Mouse (Mus musculus): ENCODE data around the gene Sec24d. TPM values are rescaled to one million over a fixed set of nuclear protein-coding genes. Genes with fewer than 3 reads are reported as not detected.

Gene Sec24d
- polyA plus RNA-seq, 2 experiments, result 9.9 to 18.0 TPM

DNA sequence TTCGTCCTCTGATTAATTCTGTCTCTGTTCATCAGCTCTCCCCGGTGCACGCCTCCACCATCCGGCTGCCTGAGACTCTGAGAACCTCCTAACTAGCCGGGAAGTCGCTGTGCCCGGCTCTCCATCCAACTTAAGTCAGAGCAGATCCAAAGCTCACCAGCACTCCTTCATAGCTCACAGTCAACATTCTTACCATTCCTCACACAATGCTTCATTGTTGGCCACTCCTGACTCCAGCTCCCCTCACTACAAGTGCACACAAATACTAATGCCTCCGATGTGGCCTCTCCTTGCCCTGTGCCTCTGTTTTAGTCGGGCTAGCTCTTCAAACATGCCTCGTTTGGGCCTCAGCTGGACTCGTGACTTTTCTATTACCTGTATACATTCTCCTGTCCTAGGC is 29.4 kb downstream of the Sec24d start:
- no peak for ATAC-seq (ENCODE audit: insufficient read depth)

DNA sequence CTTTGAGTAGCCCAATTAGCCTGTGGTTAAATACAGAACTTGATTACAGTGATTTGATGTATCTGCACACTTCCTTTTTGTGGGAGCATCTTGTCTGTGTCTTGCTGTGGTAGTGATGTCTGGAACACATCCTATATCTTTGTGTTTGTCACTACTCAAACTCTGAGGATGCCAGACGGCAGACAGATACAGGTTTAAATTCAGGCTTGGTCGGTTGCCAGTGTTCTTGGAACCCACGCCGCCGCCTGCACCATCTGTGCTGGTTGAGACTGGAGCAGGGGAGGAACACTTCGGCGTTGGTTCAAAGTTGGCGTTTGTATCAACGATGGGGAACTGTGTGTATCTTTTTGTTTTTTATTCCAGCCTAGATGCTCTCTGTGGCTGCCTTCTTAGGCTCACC is 31.0 kb downstream of the Sec24d start:
- no peaks in the 10 kb centered on the region for H3K36me3 ChIP-seq (replicated peaks; ENCODE audit: control insufficient read depth, insufficient read depth, low read depth)
- H3K4me2 ChIP-seq (ENCODE audit: low read depth), result no peak overlapping the region
- TF ChIP-seq CTCF (IDR thresholded peaks at IDR 0.05; ENCODE audit: low read depth) (no peak), EP300 (IDR thresholded peaks at IDR 0.05; ENCODE audit: low read depth) (no peak)
- H3K9me3 ChIP-seq (ENCODE audit: control insufficient read depth, low read length), result no peaks in the 10 kb centered on the region
- H3K4me3 ChIP-seq (ENCODE audit: insufficient read depth in 1 of 2, low read depth in 2 of 2, low read length in 2 of 2), result no peak overlapping the region
- no peaks in the 10 kb centered on the region for H3K4me1 ChIP-seq (replicated peaks; ENCODE audit: control insufficient read depth in 2 of 2, insufficient read depth in 2 of 2, low read length in 1 of 2)
- H3K9ac ChIP-seq (replicated peaks), result no peak overlapping the region
- no peak for DNase-seq (ENCODE audit: low read depth in 3 of 3, low spot score in 3 of 3)
- 77% methylated on average over 9 of the region's 9 CpGs for WGBS (ENCODE audit: insufficient replicate concordance)
- H3K27ac ChIP-seq, result no peak overlapping the region
- ATAC-seq (ENCODE audit: insufficient read depth), result no peak
- no peaks in the 10 kb centered on the region for H3K27me3 ChIP-seq (ENCODE audit: control insufficient read depth, insufficient read depth, low read length)

More for the DNA sequence above, 29.4 kb downstream of the Sec24d start:
- Histone ChIP-seq H3K9me3 (ENCODE audit: control insufficient read depth, low read length) (no peaks in the 10 kb centered on the region), H3K27me3 (ENCODE audit: control insufficient read depth, insufficient read depth, low read length) (no peaks in the 10 kb centered on the region), H3K36me3 (replicated peaks; ENCODE audit: control insufficient read depth, insufficient read depth, low read depth) (no peaks in the 10 kb centered on the region), H3K4me1 (replicated peaks; ENCODE audit: control insufficient read depth in 2 of 2, insufficient read depth in 2 of 2, low read length in 1 of 2) (no peaks in the 10 kb centered on the region), H3K4me2 (ENCODE audit: low read depth) (no peak overlapping the region), H3K27ac (no peak overlapping the region), H3K9ac (replicated peaks) (no peak overlapping the region), H3K4me3 (ENCODE audit: insufficient read depth in 1 of 2, low read depth in 2 of 2, low read length in 2 of 2) (no peak overlapping the region)
- DNase-seq (ENCODE audit: low read depth in 3 of 3, low spot score in 3 of 3), result no peak
- TF ChIP-seq EP300 (IDR thresholded peaks at IDR 0.05; ENCODE audit: low read depth) (no peak), CTCF (IDR thresholded peaks at IDR 0.05; ENCODE audit: low read depth) (no peak)
- WGBS (ENCODE audit: insufficient replicate concordance), result 63% methylated on average over 11 of the region's 11 CpGs

DNA sequence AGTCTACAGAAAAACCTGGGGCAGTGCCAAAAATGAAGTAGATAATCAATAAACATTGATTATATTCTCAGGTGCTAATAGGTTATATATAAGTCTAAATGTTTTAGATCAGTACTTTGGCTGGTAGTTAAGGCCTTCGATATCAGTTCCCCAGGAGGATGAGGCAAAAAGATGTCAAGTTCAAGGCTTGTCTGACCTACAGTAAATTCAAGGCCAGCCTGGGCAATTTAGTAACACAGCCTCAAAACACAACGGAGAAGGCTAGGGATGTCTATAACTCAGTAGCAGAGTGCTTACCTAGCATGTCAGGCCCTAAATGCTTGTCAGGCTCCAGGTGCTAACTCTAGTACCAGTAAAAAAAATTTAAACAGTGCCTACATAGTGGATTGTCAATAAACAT is 34.3 kb downstream of the Sec24d start:
- no peaks in the 10 kb centered on the region for H3K9me3 ChIP-seq (ENCODE audit: control insufficient read depth, low read length)
- H3K4me2 ChIP-seq (ENCODE audit: low read depth), result no peak overlapping the region
- no peaks in the 10 kb centered on the region for H3K27me3 ChIP-seq (ENCODE audit: control insufficient read depth, insufficient read depth, low read length)
- no peaks in the 10 kb centered on the region for H3K4me1 ChIP-seq (replicated peaks; ENCODE audit: control insufficient read depth in 2 of 2, insufficient read depth in 2 of 2, low read length in 1 of 2)
- WGBS (ENCODE audit: insufficient replicate concordance), result 76% methylated on average over 2 of the region's 2 CpGs
- H3K27ac ChIP-seq, result no peak overlapping the region
- H3K36me3 ChIP-seq (replicated peaks; ENCODE audit: control insufficient read depth, insufficient read depth, low read depth), result no peaks in the 10 kb centered on the region
- no peak for ATAC-seq (ENCODE audit: insufficient read depth)
- TF ChIP-seq EP300 (IDR thresholded peaks at IDR 0.05; ENCODE audit: low read depth) (no peak), CTCF (IDR thresholded peaks at IDR 0.05; ENCODE audit: low read depth) (no peak)
- H3K4me3 ChIP-seq (ENCODE audit: insufficient read depth in 1 of 2, low read depth in 2 of 2, low read length in 2 of 2), result no peak overlapping the region
- no peak for DNase-seq (ENCODE audit: low read depth in 3 of 3, low spot score in 3 of 3)
- no peak overlapping the region for H3K9ac ChIP-seq (replicated peaks)

DNA sequence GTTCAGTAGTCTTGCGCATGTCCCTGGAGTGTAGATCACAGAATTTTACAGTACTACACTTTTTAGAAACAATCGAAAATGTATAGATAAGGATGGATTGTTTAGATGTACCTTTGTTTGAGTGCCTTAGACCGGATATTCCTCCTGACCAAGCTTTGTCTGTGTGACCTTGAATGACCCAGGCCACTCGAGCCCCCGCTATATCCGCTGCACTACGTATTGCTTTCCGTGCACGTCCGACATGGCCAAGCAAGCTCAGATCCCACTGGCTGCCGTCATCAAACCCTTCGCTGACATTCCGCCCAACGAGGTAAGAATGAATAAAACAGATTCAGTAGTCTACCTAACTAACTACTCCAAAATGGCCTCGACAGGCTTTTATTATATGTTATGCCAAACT is 38.4 kb downstream of the Sec24d start:
- H3K4me2 ChIP-seq (ENCODE audit: low read depth), result no peak overlapping the region
- no peaks in the 10 kb centered on the region for H3K36me3 ChIP-seq (replicated peaks; ENCODE audit: control insufficient read depth, insufficient read depth, low read depth)
- WGBS (ENCODE audit: insufficient replicate concordance), result 81% methylated on average over 15 of the region's 15 CpGs
- no peak overlapping the region for H3K4me3 ChIP-seq (ENCODE audit: insufficient read depth in 1 of 2, low read depth in 2 of 2, low read length in 2 of 2)
- H3K27ac ChIP-seq, result no peak overlapping the region
- H3K9ac ChIP-seq (replicated peaks), result no peak overlapping the region
- H3K27me3 ChIP-seq (ENCODE audit: control insufficient read depth, insufficient read depth, low read length), result no peaks in the 10 kb centered on the region
- TF ChIP-seq CTCF (IDR thresholded peaks at IDR 0.05; ENCODE audit: low read depth), result no peak
- TF ChIP-seq EP300 (IDR thresholded peaks at IDR 0.05; ENCODE audit: low read depth), result no peak
- DNase-seq (ENCODE audit: low read depth in 3 of 3, low spot score in 3 of 3) (no peak), ATAC-seq (ENCODE audit: insufficient read depth) (no peak)
- no peaks in the 10 kb centered on the region for H3K9me3 ChIP-seq (ENCODE audit: control insufficient read depth, low read length)
- no peaks in the 10 kb centered on the region for H3K4me1 ChIP-seq (replicated peaks; ENCODE audit: control insufficient read depth in 2 of 2, insufficient read depth in 2 of 2, low read length in 1 of 2)

DNA sequence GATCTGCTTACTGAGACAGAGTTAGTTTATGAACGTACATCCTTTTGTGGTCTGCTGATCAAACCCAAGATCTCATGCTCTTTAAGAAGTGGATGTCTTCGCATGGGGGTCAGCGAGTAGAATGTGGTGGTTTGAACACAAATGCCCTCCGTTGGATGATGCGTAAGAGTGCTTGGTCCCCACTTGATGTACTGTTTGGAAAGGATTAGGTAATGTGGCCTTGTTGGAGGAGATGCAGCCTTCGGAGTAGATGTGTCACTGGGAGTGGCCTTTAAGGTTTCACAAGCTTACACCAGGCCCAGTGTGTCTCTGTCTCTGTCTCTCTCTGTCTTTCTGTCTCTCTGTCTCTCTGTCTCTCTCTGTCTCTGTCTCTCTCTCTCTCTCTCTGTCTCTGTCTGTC is 40.2 kb downstream of the Sec24d start:
- no peak for DNase-seq (ENCODE audit: low read depth in 3 of 3, low spot score in 3 of 3)
- no peak for TF ChIP-seq EP300 (IDR thresholded peaks at IDR 0.05; ENCODE audit: low read depth)
- no peak for TF ChIP-seq CTCF (IDR thresholded peaks at IDR 0.05; ENCODE audit: low read depth)

More for the DNA sequence above, 40.2 kb downstream of the Sec24d start:
- no peaks in the 10 kb centered on the region for H3K27me3 ChIP-seq (ENCODE audit: control insufficient read depth, insufficient read depth, low read length)
- WGBS (ENCODE audit: insufficient replicate concordance), result 68% methylated on average over 6 of the region's 6 CpGs
- H3K9me3 ChIP-seq (ENCODE audit: control insufficient read depth, low read length), result no peaks in the 10 kb centered on the region
- ATAC-seq (ENCODE audit: insufficient read depth), result no peak
- H3K27ac ChIP-seq, result no peak overlapping the region
- H3K4me3 ChIP-seq (ENCODE audit: insufficient read depth in 1 of 2, low read depth in 2 of 2, low read length in 2 of 2), result no peak overlapping the region
- no peak overlapping the region for H3K9ac ChIP-seq (replicated peaks)
- no peak overlapping the region for H3K4me2 ChIP-seq (ENCODE audit: low read depth)
- no peaks in the 10 kb centered on the region for H3K4me1 ChIP-seq (replicated peaks; ENCODE audit: control insufficient read depth in 2 of 2, insufficient read depth in 2 of 2, low read length in 1 of 2)
- no peaks in the 10 kb centered on the region for H3K36me3 ChIP-seq (replicated peaks; ENCODE audit: control insufficient read depth, insufficient read depth, low read depth)

Data from liver, embryonic 14.5 days (tissue).